Mouse (Mus musculus) midbrain, embryonic 12.5 days (tissue): Measurements from ENCODE around the gene Syngr3. TPM values are rescaled to one million over a fixed set of nuclear protein-coding genes. Genes with fewer than 3 reads are reported as not detected.

ENCODE experiments used
- ATAC-seq: fragments of 200-750 bp; cut with Nextera tagmentation; 2 replicates; pipeline ENCODE4 v1.8.0; 2017; ENCODE audit warnings: low read depth, moderate TSS enrichment, moderate library complexity; ENCODE audit not compliant: low FRiP score
- H3K27ac ChIP-seq: fragments of 300-500 bp; sonication (generic); replicated peaks from 2 replicates; pipeline ENCODE4 v1.5.1; 2016; ENCODE audit warnings: mild to moderate bottlenecking
- H3K27me3 ChIP-seq: fragments of 300-500 bp; sonication (generic); 2 replicates; pipeline ENCODE4 v1.6.1; 2016; ENCODE audit warnings: mild to moderate bottlenecking
- H3K36me3 ChIP-seq: fragments of 300-500 bp; sonication (generic); 2 replicates; pipeline ENCODE4 v1.6.1; 2016
- H3K4me1 ChIP-seq: fragments of 300-500 bp; sonication (generic); 2 replicates; pipeline ENCODE4 v1.6.1; 2016
- H3K4me2 ChIP-seq: fragments of 300-500 bp; sonication (generic); replicated peaks from 2 replicates; pipeline ENCODE4 v1.6.1; 2016; ENCODE audit warnings: mild to moderate bottlenecking, moderate library complexity
- H3K4me3 ChIP-seq: fragments of 300-500 bp; sonication (generic); 2 replicates; pipeline ENCODE4 v1.5.1; 2016; ENCODE audit warnings: mild to moderate bottlenecking
- H3K9ac ChIP-seq: fragments of 300-500 bp; sonication (generic); replicated peaks from 2 replicates; pipeline ENCODE4 v1.6.1; 2016; ENCODE audit warnings: mild to moderate bottlenecking, moderate library complexity
- H3K9me3 ChIP-seq: fragments of 300-500 bp; sonication (generic); 2 replicates; pipeline ENCODE4 v1.6.1; 2016; ENCODE audit warnings: mild to moderate bottlenecking
- WGBS: fragments of 180-500 bp; shearing (Covaris S2); methylation state at CpG from one replicate; pipeline ENCODE4 v1.1.7; 2016; 5-methylcytosine and 5-hydroxymethylcytosine counted together
- polyA plus RNA-seq: library from polyadenylated mRNA; unstranded; fragments of >200 nt; fragmentation: Nextera tagmentation; extraction: Ambion mirVana; gene quantifications from 2 replicates; pipeline ENCODE4 v1.2.1, GENCODE M21; 2016

The Syngr3 gene
- polyA plus RNA-seq, 1 experiment from 2014 or later: 27.6 TPM

- Histone ChIP-seq H3K4me1 (peaks cover 17% of the 10 kb centered on the region), H3K4me3 (peak overlapping the region; percentile 62; the same call in 1 of the 2 replicates), H3K9me3 (no peaks in the 10 kb centered on the region), H3K4me2 (peak overlapping the region; percentile 97), H3K36me3 (no peaks in the 10 kb centered on the region), H3K27ac (no peak overlapping the region), H3K27me3 (peaks cover 59% of the 10 kb centered on the region), H3K9ac (no peak overlapping the region)
- WGBS: 71% methylated on average over 10 of the region's 10 CpGs
- ATAC-seq: no peak
These were observed 40.9 kb downstream of the Syngr3 start for GRCm38 (mm10) chr17:24648731-24649377.

DNA sequence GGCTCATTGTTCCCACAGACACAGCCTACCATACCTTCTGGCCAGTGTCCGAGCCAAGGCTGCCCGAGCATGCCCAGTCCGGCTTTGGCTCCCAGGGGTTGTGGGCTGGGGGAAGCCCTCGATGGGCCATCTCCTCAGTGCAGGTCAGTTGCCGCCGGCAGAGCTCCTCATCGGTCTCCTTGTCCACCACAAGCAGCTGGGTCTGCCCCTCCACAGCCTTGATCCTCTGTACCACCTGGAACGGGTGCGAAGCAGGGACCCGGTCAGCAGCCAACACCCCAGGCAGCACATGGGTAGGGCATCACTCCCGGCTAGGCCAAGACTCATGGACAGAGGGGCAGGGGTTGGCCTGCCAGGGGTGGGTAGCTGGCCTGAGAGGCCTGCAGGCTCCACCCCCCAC lies 42.3 kb downstream of the Syngr3 start:
- H3K4me3 ChIP-seq: no peak overlapping the region
- H3K4me1 ChIP-seq: peaks cover 15% of the 10 kb centered on the region
- H3K27me3 ChIP-seq: peaks cover 55% of the 10 kb centered on the region
- H3K9ac ChIP-seq: no peak overlapping the region
- no peaks in the 10 kb centered on the region for H3K9me3 ChIP-seq
- H3K27ac ChIP-seq: no peak overlapping the region
- no peak for ATAC-seq
- no peaks in the 10 kb centered on the region for H3K36me3 ChIP-seq
- WGBS: 81% methylated on average over 11 of the region's 11 CpGs
- no peak overlapping the region for H3K4me2 ChIP-seq

GRCm38 (mm10) chr17:24646381-24646780 lies 43.4 kb downstream of the Syngr3 start:
- H3K36me3 ChIP-seq: no peaks in the 10 kb centered on the region
- H3K4me3 ChIP-seq: no peak overlapping the region
- H3K27me3 ChIP-seq: peaks cover 44% of the 10 kb centered on the region
- no peak overlapping the region for H3K27ac ChIP-seq
- no peak overlapping the region for H3K4me2 ChIP-seq
- WGBS: 84% methylated on average over 4 of the region's 4 CpGs
- peaks cover 15% of the 10 kb centered on the region for H3K4me1 ChIP-seq
- no peaks in the 10 kb centered on the region for H3K9me3 ChIP-seq
- ATAC-seq: no peak
- H3K9ac ChIP-seq: no peak overlapping the region

DNA sequence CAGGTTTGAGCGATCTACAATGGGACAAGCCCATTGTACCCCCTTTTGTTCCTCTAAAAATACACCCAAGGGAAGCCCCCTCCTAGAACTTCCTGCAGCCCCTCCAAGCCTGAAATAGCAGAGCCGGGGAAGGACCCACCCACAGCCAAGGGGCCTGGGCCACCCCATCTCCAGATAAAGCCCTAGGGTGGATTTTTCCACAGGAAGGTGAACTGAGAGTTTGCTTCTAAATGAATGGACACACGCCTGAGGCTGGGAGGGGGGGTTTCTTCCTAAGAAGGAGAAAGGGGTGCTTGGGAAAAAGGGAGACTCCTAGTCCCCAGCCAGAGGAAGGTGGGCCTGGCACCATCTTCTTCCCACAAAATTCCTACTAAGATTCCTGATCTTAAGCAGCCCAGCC lies 43.8 kb downstream of the Syngr3 start:
- peaks cover 15% of the 10 kb centered on the region for H3K4me1 ChIP-seq

GRCm38 (mm10) chr17:24644875-24645721 lies 44.7 kb downstream of the Syngr3 start:
- Histone ChIP-seq H3K36me3 (no peaks in the 10 kb centered on the region), H3K27me3 (peaks cover 31% of the 10 kb centered on the region), H3K4me2 (no peak overlapping the region), H3K4me1 (peaks cover 9% of the 10 kb centered on the region), H3K27ac (no peak overlapping the region; the same call in 1 of the 2 replicates), H3K4me3 (no peak overlapping the region), H3K9ac (0 out of 2 replicates have a peak overlapping the region, but pooled peaks have one; percentile 0), H3K9me3 (no peaks in the 10 kb centered on the region)
- ATAC-seq: no peak
- WGBS: 82% methylated on average over 9 of the region's 9 CpGs

More for the DNA sequence above, 43.8 kb downstream of the Syngr3 start:
- no peak for ATAC-seq
- Histone ChIP-seq H3K9ac (no peak overlapping the region), H3K9me3 (no peaks in the 10 kb centered on the region), H3K27me3 (peaks cover 39% of the 10 kb centered on the region), H3K4me2 (no peak overlapping the region), H3K36me3 (no peaks in the 10 kb centered on the region), H3K4me3 (no peak overlapping the region), H3K27ac (no peak overlapping the region)
- WGBS: 91% methylated on average over 3 of the region's 3 CpGs

GRCm38 (mm10) chr17:24644030-24644715 lies 45.6 kb downstream of the Syngr3 start:
- Histone ChIP-seq H3K27ac (no peak overlapping the region; the same call in 1 of the 2 replicates), H3K9me3 (no peaks in the 10 kb centered on the region), H3K9ac (no peak overlapping the region), H3K36me3 (no peaks in the 10 kb centered on the region), H3K4me1 (no peaks in the 10 kb centered on the region), H3K4me3 (no peak overlapping the region), H3K27me3 (peaks cover 22% of the 10 kb centered on the region), H3K4me2 (no peak overlapping the region)
- no peak for ATAC-seq
- 54% methylated on average over 7 of the region's 7 CpGs for WGBS

DNA sequence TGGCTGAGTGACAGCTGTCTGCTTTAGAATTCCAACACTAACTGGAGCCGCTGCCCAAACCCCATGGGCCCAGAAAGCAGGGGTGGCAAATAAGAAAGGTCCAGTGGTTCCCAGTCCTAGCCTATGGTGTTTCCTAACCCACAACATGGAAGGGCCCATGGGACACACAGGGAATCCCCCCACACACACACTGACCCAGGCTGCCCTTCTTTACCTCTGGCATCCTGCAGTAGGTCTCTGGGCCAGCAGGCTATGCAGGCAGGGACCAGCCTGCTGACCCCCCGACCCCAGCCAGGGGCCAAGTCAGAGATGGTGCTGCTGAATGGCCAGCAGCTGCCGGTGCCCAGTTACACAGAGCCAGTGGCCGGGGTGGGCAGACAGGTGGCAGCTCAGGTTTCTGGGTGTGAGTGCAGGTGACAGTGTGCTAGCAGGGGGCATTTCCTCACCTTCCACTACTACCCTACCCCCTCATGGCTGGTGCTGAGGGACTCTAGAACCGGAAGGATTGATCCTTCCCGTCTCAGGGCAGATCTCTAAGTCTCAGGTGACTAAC lies 46.9 kb downstream of the Syngr3 start:
- Histone ChIP-seq H3K4me2 (no peak overlapping the region), H3K9me3 (no peaks in the 10 kb centered on the region), H3K4me1 (no peaks in the 10 kb centered on the region), H3K27ac (no peak overlapping the region), H3K27me3 (peaks cover 9% of the 10 kb centered on the region), H3K9ac (no peak overlapping the region), H3K36me3 (no peaks in the 10 kb centered on the region), H3K4me3 (no peak overlapping the region)
- WGBS: 73% methylated on average over 6 of the region's 6 CpGs
- no peak for ATAC-seq

DNA sequence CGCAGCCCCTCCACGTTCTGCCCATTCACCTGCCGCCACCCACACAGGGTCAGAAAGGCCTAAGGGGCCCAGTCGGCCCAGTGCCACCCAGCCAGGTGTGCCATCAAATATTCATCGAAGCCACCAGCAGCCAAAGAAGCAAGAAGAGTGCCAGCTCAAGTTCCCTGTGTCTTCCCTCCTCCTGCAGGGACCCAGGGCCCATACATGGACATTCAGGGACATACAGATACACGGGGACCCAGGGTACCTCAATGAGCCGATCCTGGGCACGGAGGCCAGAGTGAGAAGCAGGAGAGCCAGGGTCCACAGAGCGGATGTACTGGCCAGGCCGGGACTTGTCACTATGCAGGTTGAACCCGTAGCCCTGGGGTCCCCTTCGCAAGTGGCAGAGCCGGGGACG lies 47.8 kb downstream of the Syngr3 start:
- Histone ChIP-seq H3K9ac (no peak overlapping the region), H3K36me3 (no peaks in the 10 kb centered on the region), H3K4me2 (no peak overlapping the region), H3K27ac (no peak overlapping the region), H3K27me3 (no peaks in the 10 kb centered on the region), H3K4me1 (no peaks in the 10 kb centered on the region), H3K9me3 (no peaks in the 10 kb centered on the region), H3K4me3 (no peak overlapping the region)
- 92% methylated on average over 14 of the region's 14 CpGs for WGBS
- ATAC-seq: no peak

DNA sequence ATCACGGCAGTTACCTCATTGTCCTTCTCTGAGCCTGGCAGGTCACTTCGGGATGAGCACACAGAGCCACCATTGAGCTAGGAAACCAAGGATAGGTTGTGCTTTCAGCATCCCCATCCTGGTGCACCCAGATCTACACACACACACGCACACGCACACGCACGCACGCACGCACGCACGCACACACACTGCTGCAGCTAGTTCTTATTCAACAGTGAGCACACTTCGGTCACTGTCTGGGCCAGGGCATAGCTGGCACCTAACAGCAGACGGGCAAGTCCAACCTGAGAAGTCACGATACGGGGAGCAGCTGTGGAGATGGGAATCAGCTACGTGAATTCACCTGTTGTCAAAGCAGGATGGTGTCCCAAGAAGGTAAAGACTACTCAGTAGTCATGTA lies 49.2 kb downstream of the Syngr3 start:
- no peaks in the 10 kb centered on the region for H3K36me3 ChIP-seq
- H3K4me3 ChIP-seq: no peak overlapping the region
- no peaks in the 10 kb centered on the region for H3K27me3 ChIP-seq
- no peak overlapping the region for H3K27ac ChIP-seq
- H3K9me3 ChIP-seq: no peaks in the 10 kb centered on the region
- ATAC-seq: no peak
- H3K4me1 ChIP-seq: no peaks in the 10 kb centered on the region
- H3K9ac ChIP-seq: no peak overlapping the region
- no peak overlapping the region for H3K4me2 ChIP-seq
- WGBS: 94% methylated on average over 15 of the region's 15 CpGs

DNA sequence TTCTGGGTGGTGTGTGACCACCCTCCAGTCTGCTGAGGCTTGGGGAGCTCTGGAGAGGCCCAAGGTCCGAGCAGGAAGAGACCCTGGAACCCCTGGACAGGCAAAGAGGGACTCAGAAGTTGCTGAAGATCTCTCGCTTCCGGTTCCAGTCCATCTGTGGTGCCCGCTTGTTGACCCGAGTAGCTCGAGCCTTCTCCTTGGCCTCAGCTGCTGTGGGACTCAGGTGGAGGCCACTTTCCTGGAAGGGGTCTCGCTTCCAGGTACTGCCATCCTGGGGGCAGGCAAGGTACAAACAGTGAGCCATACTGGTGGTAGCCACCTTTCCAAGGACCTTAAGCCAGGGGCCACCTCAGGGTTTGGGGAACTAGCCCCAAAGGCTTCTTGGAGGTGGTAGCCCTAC lies 49.6 kb downstream of the Syngr3 start:
- no peaks in the 10 kb centered on the region for H3K36me3 ChIP-seq
- 85% methylated on average over 7 of the region's 7 CpGs for WGBS
- H3K27ac ChIP-seq: no peak overlapping the region
- H3K9me3 ChIP-seq: no peaks in the 10 kb centered on the region
- no peaks in the 10 kb centered on the region for H3K27me3 ChIP-seq
- H3K4me2 ChIP-seq: no peak overlapping the region
- no peak overlapping the region for H3K4me3 ChIP-seq
- H3K9ac ChIP-seq: no peak overlapping the region
- ATAC-seq: no peak
- no peaks in the 10 kb centered on the region for H3K4me1 ChIP-seq

DNA sequence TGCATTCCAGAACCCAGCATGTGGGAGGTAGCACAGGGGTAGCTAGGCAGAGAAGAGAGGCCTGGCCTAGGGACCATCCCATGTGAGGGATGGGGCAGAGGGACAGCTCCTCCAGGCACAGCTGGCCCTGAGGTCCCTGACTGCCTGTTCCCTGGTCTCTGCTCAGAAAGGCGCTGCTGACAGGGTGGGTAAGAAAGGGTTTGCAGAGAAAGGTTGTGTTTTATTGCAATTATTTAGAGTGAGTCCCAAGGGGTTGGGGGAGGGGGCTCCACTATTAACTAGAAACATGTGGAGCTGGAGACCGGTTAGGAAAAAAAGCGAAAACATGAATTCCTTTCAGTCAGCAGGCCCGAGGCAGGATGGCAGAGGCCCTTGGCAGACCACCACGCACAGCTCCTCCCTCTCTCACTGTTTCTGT lies 50.2 kb downstream of the Syngr3 start:
- WGBS: 89% methylated on average over 5 of the region's 5 CpGs
- H3K36me3 ChIP-seq: no peaks in the 10 kb centered on the region
- no peaks in the 10 kb centered on the region for H3K27me3 ChIP-seq
- H3K9ac ChIP-seq: 0 out of 2 replicates have a peak overlapping the region, but pooled peaks have one; percentile 20
- no peaks in the 10 kb centered on the region for H3K9me3 ChIP-seq
- no peak overlapping the region for H3K4me2 ChIP-seq
- ATAC-seq: no peak
- no peak overlapping the region; the same call in 1 of the 2 replicates for H3K27ac ChIP-seq
- H3K4me3 ChIP-seq: no peak overlapping the region
- no peaks in the 10 kb centered on the region for H3K4me1 ChIP-seq

DNA sequence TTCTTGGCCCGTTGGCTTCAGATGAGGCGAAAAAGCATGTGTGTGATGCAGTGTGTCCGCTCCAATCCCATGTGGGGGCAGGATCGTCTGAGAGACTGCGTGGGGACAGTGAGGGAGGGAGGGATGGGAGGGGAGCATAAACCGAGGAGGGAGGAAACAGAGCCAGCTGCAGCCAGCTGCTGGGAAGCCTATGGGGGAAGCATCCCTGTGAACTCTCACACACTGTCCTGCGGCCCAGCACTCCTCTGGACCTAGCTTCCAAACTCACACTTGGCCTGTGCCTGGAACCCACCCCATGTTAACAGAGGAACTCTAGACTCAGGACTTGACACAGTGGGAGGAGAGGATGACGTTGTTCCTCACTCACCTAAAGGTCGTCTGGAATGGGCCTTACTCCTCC lies 50.9 kb downstream of the Syngr3 start:
- WGBS: 77% methylated on average over 9 of the region's 9 CpGs
- Histone ChIP-seq H3K27ac (no peak overlapping the region), H3K4me2 (no peak overlapping the region), H3K36me3 (no peaks in the 10 kb centered on the region), H3K4me3 (no peak overlapping the region), H3K27me3 (no peaks in the 10 kb centered on the region), H3K9ac (no peak overlapping the region), H3K4me1 (no peaks in the 10 kb centered on the region), H3K9me3 (no peaks in the 10 kb centered on the region)
- no peak for ATAC-seq
